Mouse (Mus musculus): ENCODE results near the gene Atpif1.

DNA sequence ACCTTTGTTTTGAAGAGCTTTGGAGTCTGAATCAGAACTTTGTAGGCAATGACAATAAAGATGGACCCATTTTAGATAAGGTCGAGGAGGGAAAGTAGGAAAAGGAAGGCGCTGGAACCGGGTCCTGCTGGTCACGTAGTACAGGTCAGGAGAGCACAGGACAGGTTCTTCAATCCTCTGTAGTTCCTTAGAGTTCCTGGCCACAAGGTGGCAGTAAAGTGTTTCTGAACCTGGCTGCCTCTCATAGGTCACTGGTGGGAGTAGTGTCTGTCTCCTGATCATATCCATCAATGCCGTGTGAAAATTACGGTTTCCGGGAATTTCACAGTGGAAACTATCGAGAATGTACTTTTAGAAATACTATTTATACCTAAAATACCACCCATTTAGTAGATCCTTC is 12.4 kb upstream of the Atpif1 start:
- peak; percentile 37 for TF ChIP-seq CTCF (conservative IDR thresholded peaks at IDR 0.05; ENCODE audit: low read length)
- TF ChIP-seq POU5F1 (IDR thresholded peaks at IDR 0.05; ENCODE audit: borderline replicate concordance, low read length) = no peak
- TF ChIP-seq NANOG (IDR thresholded peaks at IDR 0.05; ENCODE audit: borderline replicate concordance, low read length) = no peak

Data from E14TG2a.4 (cell line).